Mouse (Mus musculus): Measurements from ENCODE around the gene Trex2. TPM values are rescaled to one million over a fixed set of nuclear protein-coding genes. Genes with fewer than 3 reads are reported as not detected.

The Trex2 gene
- polyA plus RNA-seq (2014; fragmentation: Nextera tagmentation; extraction: Ambion mirVana) = not detected in 2 replicates

DNA sequence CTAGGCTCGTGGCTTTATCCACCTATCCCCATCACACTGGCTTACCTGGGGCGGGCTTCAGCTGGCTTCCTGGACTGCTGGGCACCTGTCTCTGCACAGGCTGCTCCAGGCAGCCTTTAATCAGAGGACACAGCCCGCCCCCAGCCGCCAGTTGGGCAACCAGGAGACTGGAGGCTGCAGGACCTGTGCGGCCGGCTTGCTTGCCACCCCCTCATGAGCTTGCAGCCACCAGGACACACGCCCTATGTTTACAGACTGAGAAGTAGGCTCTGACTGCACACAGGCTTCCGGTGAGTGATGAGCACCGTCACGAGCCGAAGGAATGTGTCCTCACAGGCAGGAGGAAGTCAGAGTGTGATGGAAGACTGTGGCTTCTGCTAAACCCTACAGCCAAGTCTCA, at the start of gene Trex2:
Trex2 (minus strand) TSS at position 93 of the 400 bp plus-strand sequence.
- Histone ChIP-seq H3K9me3 (ENCODE audit: control insufficient read depth, low read length) (no peaks in the 10 kb centered on the region), H3K4me2 (replicated peaks) (no peak within 1 kb of the TSS), H3K4me3 (replicated peaks; ENCODE audit: low read length) (no peak within 1 kb of the TSS), H3K36me3 (replicated peaks; ENCODE audit: control insufficient read depth, insufficient read depth) (peaks cover 12% of the 10 kb centered on the region; the same call in 1 of the 2 replicates), H3K4me1 (replicated peaks; ENCODE audit: control insufficient read depth, insufficient read depth, low read length) (no peaks in the 10 kb centered on the region), H3K27ac (no peak within 1 kb of the TSS), H3K27me3 (ENCODE audit: control insufficient read depth, insufficient read depth, low read length) (no peaks in the 10 kb centered on the region), H3K9ac (no peak within 1 kb of the TSS)
- ATAC-seq (ENCODE audit: low FRiP score) (no peak), DNase-seq (ENCODE audit: low spot score) (no peak)
- 79% methylated on average over 11 of the region's 11 CpGs for WGBS

DNA sequence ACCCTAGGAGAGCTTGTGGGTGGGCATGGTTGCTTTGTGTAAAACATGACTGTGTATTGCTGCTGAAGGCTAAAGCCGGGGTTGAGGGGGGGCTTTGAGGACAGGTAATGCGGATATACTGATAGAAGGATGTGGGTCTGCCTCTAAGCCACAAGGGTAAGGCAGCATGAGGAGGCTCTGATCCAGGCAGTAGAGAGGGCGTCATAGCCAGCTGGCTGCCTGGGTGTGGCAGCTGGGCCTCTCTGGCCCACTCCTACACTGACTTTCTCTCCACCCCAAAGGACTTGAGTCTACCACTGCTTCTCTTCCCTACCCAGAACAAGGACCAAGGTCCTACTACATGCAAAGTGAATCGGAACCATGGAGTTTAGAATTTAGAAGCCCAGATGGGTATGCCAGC, 49.7 kb upstream of the Trex2 start:
- Histone ChIP-seq H3K4me1 (replicated peaks; ENCODE audit: control insufficient read depth, insufficient read depth, low read length) (no peaks in the 10 kb centered on the region), H3K27me3 (ENCODE audit: control insufficient read depth, insufficient read depth, low read length) (no peaks in the 10 kb centered on the region; the same call in 1 of the 2 replicates), H3K9me3 (ENCODE audit: control insufficient read depth, low read length) (no peaks in the 10 kb centered on the region), H3K9ac (no peak overlapping the region), H3K27ac (no peak overlapping the region), H3K4me2 (replicated peaks) (0 out of 2 replicates have a peak overlapping the region, but pooled peaks have one; percentile 24), H3K4me3 (replicated peaks; ENCODE audit: low read length) (no peak overlapping the region), H3K36me3 (replicated peaks; ENCODE audit: control insufficient read depth, insufficient read depth) (no peaks in the 10 kb centered on the region)
- DNase-seq (ENCODE audit: low spot score) (no peak), ATAC-seq (ENCODE audit: low FRiP score) (no peak)
- WGBS = 82% methylated on average over 4 of the region's 4 CpGs

- no peak overlapping the region for H3K27ac ChIP-seq
- H3K9me3 ChIP-seq (ENCODE audit: control insufficient read depth, low read length) = no peaks in the 10 kb centered on the region
- DNase-seq (ENCODE audit: low spot score) (no peak), ATAC-seq (ENCODE audit: low FRiP score) (no peak)
- H3K27me3 ChIP-seq (ENCODE audit: control insufficient read depth, insufficient read depth, low read length) = no peaks in the 10 kb centered on the region; the same call in 1 of the 2 replicates
- peak overlapping the region; percentile 14; the same call in 1 of the 2 replicates for H3K4me3 ChIP-seq (replicated peaks; ENCODE audit: low read length)
- 50% methylated on average over 1 of the region's 1 CpGs for WGBS
- H3K9ac ChIP-seq = no peak overlapping the region
- H3K4me2 ChIP-seq (replicated peaks) = peak overlapping the region; percentile 24; the same call in 1 of the 2 replicates
- no peaks in the 10 kb centered on the region for H3K4me1 ChIP-seq (replicated peaks; ENCODE audit: control insufficient read depth, insufficient read depth, low read length)
- no peaks in the 10 kb centered on the region for H3K36me3 ChIP-seq (replicated peaks; ENCODE audit: control insufficient read depth, insufficient read depth)
Measured at GRCm38 (mm10) chrX:73484076-73484475, 48.9 kb upstream of the Trex2 start.

GRCm38 (mm10) chrX:73483484-73483810, 48.3 kb upstream of the Trex2 start, which contains the start of gene Bgn:
Gene Bgn (plus strand): TSS chrX:73483602.
- Histone ChIP-seq H3K4me2 (replicated peaks) (peak within 1 kb of the TSS; percentile 24), H3K4me1 (replicated peaks; ENCODE audit: control insufficient read depth, insufficient read depth, low read length) (no peaks in the 10 kb centered on the region), H3K36me3 (replicated peaks; ENCODE audit: control insufficient read depth, insufficient read depth) (no peaks in the 10 kb centered on the region), H3K9me3 (ENCODE audit: control insufficient read depth, low read length) (no peaks in the 10 kb centered on the region), H3K4me3 (replicated peaks; ENCODE audit: low read length) (peak within 1 kb of the TSS; percentile 14; the same call in 1 of the 2 replicates), H3K27me3 (ENCODE audit: control insufficient read depth, insufficient read depth, low read length) (no peaks in the 10 kb centered on the region; the same call in 1 of the 2 replicates), H3K9ac (peak within 1 kb of the TSS; percentile 16; the same call in 1 of the 2 replicates), H3K27ac (no peak within 1 kb of the TSS)
- ATAC-seq (ENCODE audit: low FRiP score) (no peak), DNase-seq (ENCODE audit: low spot score) (no peak)
- 20% methylated on average over 9 of the region's 14 CpGs for WGBS

GRCm38 (mm10) chrX:73482643-73483483, 47.7 kb upstream of the Trex2 start:
- Histone ChIP-seq H3K9ac (no peak overlapping the region), H3K36me3 (replicated peaks; ENCODE audit: control insufficient read depth, insufficient read depth) (no peaks in the 10 kb centered on the region), H3K27ac (no peak overlapping the region), H3K4me1 (replicated peaks; ENCODE audit: control insufficient read depth, insufficient read depth, low read length) (no peaks in the 10 kb centered on the region), H3K4me3 (replicated peaks; ENCODE audit: low read length) (no peak overlapping the region), H3K4me2 (replicated peaks) (no peak overlapping the region), H3K9me3 (ENCODE audit: control insufficient read depth, low read length) (no peaks in the 10 kb centered on the region), H3K27me3 (ENCODE audit: control insufficient read depth, insufficient read depth, low read length) (no peaks in the 10 kb centered on the region; the same call in 1 of the 2 replicates)
- ATAC-seq (ENCODE audit: low FRiP score) (no peak), DNase-seq (ENCODE audit: low spot score) (no peak)
- 28% methylated on average over 4 of the region's 4 CpGs for WGBS

DNA sequence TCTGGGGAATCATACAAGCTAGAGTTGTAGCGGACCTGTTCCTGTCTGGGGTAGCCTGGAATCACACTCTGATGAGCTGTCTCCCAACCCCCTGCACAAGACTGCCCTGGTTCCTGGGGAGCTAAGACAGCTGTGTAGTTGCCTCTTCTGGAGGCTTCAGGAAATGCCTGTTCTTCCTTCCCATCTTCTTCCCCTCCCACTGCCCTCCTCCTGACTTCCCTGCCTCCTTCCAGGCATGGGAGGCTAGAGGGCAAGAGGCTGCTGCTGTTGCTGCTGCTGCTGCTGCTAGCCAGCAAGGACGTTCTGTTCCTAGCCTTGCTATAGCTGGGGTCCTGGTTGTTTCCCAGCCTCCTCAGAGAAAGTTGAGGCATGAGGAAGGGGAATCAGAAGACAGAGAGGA, 45.2 kb upstream of the Trex2 start:
- Histone ChIP-seq H3K27ac (no peak overlapping the region), H3K36me3 (replicated peaks; ENCODE audit: control insufficient read depth, insufficient read depth) (no peaks in the 10 kb centered on the region), H3K27me3 (ENCODE audit: control insufficient read depth, insufficient read depth, low read length) (no peaks in the 10 kb centered on the region; the same call in 1 of the 2 replicates), H3K4me2 (replicated peaks) (no peak overlapping the region), H3K9ac (no peak overlapping the region), H3K4me3 (replicated peaks; ENCODE audit: low read length) (no peak overlapping the region), H3K4me1 (replicated peaks; ENCODE audit: control insufficient read depth, insufficient read depth, low read length) (no peaks in the 10 kb centered on the region), H3K9me3 (ENCODE audit: control insufficient read depth, low read length) (no peaks in the 10 kb centered on the region)
- WGBS = 49% methylated on average over 2 of the region's 2 CpGs
- ATAC-seq (ENCODE audit: low FRiP score) (no peak), DNase-seq (ENCODE audit: low spot score) (no peak)

- Histone ChIP-seq H3K9ac (no peak overlapping the region), H3K4me2 (replicated peaks) (no peak overlapping the region), H3K27ac (no peak overlapping the region), H3K36me3 (replicated peaks; ENCODE audit: control insufficient read depth, insufficient read depth) (no peaks in the 10 kb centered on the region), H3K4me3 (replicated peaks; ENCODE audit: low read length) (no peak overlapping the region), H3K4me1 (replicated peaks; ENCODE audit: control insufficient read depth, insufficient read depth, low read length) (no peaks in the 10 kb centered on the region), H3K27me3 (ENCODE audit: control insufficient read depth, insufficient read depth, low read length) (no peaks in the 10 kb centered on the region; the same call in 1 of the 2 replicates), H3K9me3 (ENCODE audit: control insufficient read depth, low read length) (no peaks in the 10 kb centered on the region)
- DNase-seq (ENCODE audit: low spot score) = no peak
- no peak for ATAC-seq (ENCODE audit: low FRiP score)
Measured at GRCm38 (mm10) chrX:73479656-73480055, 44.5 kb upstream of the Trex2 start.

DNA sequence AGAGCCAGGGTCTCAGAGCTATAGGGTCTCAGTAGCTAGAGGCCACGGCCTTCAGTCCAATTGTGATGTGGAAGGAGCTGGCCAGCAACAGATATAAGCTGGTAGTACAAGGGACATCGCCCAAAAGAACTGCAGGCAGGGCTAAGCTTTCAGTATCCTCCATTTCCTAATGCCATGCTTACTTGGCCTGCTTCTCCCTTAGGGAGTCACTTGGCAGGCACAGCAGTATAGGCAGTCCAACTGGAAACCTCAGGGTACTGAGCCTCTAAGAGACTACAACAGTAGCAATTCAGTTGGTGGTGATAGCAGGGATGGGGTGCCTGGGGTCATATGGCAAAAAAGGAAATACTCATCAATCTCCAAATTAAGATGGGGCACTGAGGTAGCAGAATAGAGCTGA, 42.4 kb upstream of the Trex2 start:
- no peak for ATAC-seq (ENCODE audit: low FRiP score)
- H3K9ac ChIP-seq = no peak overlapping the region
- no peak overlapping the region for H3K4me2 ChIP-seq (replicated peaks)
- H3K36me3 ChIP-seq (replicated peaks; ENCODE audit: control insufficient read depth, insufficient read depth) = no peaks in the 10 kb centered on the region
- WGBS = 86% methylated on average over 2 of the region's 2 CpGs
- no peaks in the 10 kb centered on the region for H3K4me1 ChIP-seq (replicated peaks; ENCODE audit: control insufficient read depth, insufficient read depth, low read length)
- no peak overlapping the region for H3K27ac ChIP-seq
- DNase-seq (ENCODE audit: low spot score) = no peak
- no peak overlapping the region for H3K4me3 ChIP-seq (replicated peaks; ENCODE audit: low read length)
- H3K9me3 ChIP-seq (ENCODE audit: control insufficient read depth, low read length) = no peaks in the 10 kb centered on the region
- H3K27me3 ChIP-seq (ENCODE audit: control insufficient read depth, insufficient read depth, low read length) = no peaks in the 10 kb centered on the region; the same call in 1 of the 2 replicates

DNA sequence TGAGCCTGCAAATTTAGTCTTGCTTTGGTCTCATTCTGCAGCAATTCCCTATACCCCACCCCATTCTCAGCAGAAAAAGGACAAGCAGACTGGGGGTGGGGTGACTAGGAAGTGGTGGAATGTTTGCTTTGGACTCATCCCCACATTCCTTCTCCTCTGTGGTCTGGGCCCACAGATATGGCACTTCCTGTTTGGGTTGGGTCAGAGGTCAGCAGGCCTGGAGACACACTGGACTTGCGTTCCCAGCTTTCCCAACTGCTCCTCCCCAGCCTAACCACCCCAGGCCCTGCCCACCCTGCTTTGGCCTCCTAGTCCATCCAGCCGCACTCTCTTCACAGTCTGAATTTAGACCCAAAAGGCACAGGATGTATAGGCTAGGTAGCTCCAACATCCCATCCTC, 41.5 kb upstream of the Trex2 start:
- DNase-seq (ENCODE audit: low spot score) (no peak), ATAC-seq (ENCODE audit: low FRiP score) (no peak)
- Histone ChIP-seq H3K4me2 (replicated peaks) (no peak overlapping the region), H3K4me1 (replicated peaks; ENCODE audit: control insufficient read depth, insufficient read depth, low read length) (no peaks in the 10 kb centered on the region), H3K9ac (no peak overlapping the region), H3K27me3 (ENCODE audit: control insufficient read depth, insufficient read depth, low read length) (no peaks in the 10 kb centered on the region), H3K36me3 (replicated peaks; ENCODE audit: control insufficient read depth, insufficient read depth) (no peaks in the 10 kb centered on the region), H3K4me3 (replicated peaks; ENCODE audit: low read length) (no peak overlapping the region), H3K27ac (no peak overlapping the region), H3K9me3 (ENCODE audit: control insufficient read depth, low read length) (no peaks in the 10 kb centered on the region)
- 70% methylated on average over 2 of the region's 2 CpGs for WGBS
